Mouse (Mus musculus): ENCODE results near the gene Dohh. TPM values are rescaled to one million over a fixed set of nuclear protein-coding genes. Genes with fewer than 3 reads are reported as not detected.

Dohh gene
- polyA plus RNA-seq, 1 experiment = 52.9 TPM

DNA sequence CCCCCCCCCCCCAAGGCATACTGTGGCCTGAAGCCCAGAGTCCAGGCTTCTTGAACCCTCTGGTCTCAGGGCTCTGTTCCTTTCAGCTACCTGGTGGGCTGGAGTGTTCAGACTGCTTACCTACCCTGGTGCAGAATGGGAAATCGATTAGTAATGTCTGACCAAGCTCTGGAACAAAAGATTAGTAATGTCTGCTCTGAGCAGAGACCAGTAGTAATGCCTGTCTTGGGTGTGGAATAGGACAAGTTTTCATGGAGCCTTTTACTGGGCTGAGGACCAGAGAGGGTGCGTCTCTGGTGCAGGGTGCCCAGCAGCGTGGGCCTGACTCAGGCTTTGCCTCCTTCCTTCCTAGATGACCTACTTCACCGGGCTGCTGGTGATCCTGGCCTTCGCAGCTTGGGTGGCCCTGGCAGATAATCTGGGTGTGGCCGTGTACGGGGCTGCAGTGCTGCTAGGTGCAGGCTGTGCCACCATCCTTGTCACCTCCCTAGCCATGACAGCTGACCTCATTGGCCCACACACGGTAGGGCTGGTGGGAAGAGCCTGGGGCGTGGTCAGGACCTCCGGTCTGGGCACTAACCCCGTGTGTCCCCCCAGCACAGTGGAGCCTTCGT lies 21.8 kb upstream of the Dohh start:
- no peak overlapping the region for H3K9ac ChIP-seq (ENCODE audit: low read depth, poor library complexity, severe bottlenecking)
- peaks cover 13% of the 10 kb centered on the region for H3K4me1 ChIP-seq (ENCODE audit: control insufficient read depth, insufficient read depth, low read length)
- H3K4me3 ChIP-seq (ENCODE audit: low read depth, low read length) = no peak overlapping the region
- TF ChIP-seq POLR2A (IDR thresholded peaks at IDR 0.05; ENCODE audit: insufficient read depth, low read length) (no peak), CTCF (IDR thresholded peaks at IDR 0.05; ENCODE audit: low read depth, low read length) (no peak), EP300 (IDR thresholded peaks at IDR 0.05; ENCODE audit: insufficient read depth, low read depth, low read length) (no peak)
- H3K9me3 ChIP-seq (replicated peaks; ENCODE audit: control insufficient read depth, insufficient read depth, low read length, poor library complexity, severe bottlenecking) = no peaks in the 10 kb centered on the region
- no peaks in the 10 kb centered on the region for H3K27me3 ChIP-seq (ENCODE audit: control insufficient read depth, insufficient read depth, low read length, poor library complexity, severe bottlenecking)
- H3K27ac ChIP-seq (ENCODE audit: insufficient read depth, low read length) = no peak overlapping the region
- H3K36me3 ChIP-seq (ENCODE audit: control insufficient read depth, insufficient read depth, low read length, poor library complexity, severe bottlenecking) = peaks cover 4% of the 10 kb centered on the region; the same call in 1 of the 2 replicates

DNA sequence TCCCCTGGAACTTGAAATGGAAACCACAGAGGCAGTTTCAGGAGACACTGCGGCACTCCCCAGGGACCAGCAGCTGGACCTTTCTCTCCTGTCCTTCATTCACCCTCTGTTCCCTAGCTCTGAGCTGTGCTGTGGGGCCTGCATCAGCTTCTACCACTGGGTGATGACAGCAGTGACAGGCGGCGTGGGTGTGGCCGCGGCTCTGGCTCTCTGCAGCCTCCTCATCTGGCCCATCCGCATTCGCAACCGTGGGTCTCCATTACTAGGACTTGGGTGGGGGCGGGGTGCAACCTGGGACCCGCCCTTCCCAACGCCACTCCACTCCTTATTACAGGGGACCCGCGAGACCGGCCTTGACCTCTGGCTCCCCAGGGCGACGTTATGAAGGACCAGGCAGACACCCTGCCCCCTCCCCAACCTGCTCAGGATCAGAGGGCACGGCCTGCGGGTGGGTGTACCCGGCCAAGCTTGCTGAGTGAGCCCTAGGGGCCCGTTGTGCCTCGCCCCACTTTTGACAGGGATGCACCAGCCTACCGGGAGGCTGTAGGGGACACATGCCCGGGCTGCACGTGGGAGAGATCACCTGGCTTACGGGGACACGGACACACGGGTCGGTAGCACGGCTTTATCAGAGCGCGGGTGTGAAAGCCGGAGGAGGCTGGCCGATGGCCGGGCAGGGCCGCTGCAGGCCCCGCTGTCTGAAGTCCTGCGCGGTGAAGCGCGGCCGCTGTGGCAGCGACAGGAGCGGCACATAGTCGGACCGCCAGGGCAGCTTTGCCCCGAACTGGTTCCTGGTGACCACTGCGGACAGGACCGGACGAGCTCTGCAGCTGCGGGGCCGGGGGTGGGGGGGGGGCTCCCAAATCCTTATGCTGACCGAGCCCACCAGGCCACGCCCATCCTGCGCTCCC lies 20.5 kb upstream of the Dohh start:
- Histone ChIP-seq H3K4me1 (ENCODE audit: control insufficient read depth, insufficient read depth, low read length) (peaks cover 13% of the 10 kb centered on the region), H3K9ac (ENCODE audit: low read depth, poor library complexity, severe bottlenecking) (no peak overlapping the region), H3K36me3 (ENCODE audit: control insufficient read depth, insufficient read depth, low read length, poor library complexity, severe bottlenecking) (peaks cover 4% of the 10 kb centered on the region), H3K27ac (ENCODE audit: insufficient read depth, low read length) (no peak overlapping the region), H3K27me3 (ENCODE audit: control insufficient read depth, insufficient read depth, low read length, poor library complexity, severe bottlenecking) (no peaks in the 10 kb centered on the region), H3K4me3 (ENCODE audit: low read depth, low read length) (no peak overlapping the region), H3K9me3 (replicated peaks; ENCODE audit: control insufficient read depth, insufficient read depth, low read length, poor library complexity, severe bottlenecking) (no peaks in the 10 kb centered on the region)
- TF ChIP-seq EP300 (IDR thresholded peaks at IDR 0.05; ENCODE audit: insufficient read depth, low read depth, low read length) (no peak), POLR2A (IDR thresholded peaks at IDR 0.05; ENCODE audit: insufficient read depth, low read length) (no peak), CTCF (IDR thresholded peaks at IDR 0.05; ENCODE audit: low read depth, low read length) (no peak)

DNA sequence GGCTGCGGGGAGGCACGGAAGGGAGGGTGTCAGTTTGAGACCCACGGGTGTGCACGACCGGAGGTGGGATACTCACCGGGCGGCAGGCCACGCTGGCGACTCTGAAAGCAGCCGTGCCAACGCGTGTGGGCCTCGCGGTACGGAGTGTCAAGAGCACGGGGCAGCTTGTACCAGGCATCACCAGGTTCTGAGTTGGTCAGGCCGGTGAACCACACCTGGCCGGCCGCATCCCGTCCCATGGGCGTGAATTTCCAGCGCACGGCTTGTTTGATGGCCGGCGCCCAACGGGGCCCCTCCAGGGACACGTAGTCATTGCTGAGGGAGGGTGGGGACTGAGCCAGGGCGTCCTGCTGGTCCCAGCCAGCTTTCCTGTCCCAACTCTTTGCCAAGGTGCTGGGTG lies 19.6 kb upstream of the Dohh start:
- Histone ChIP-seq H3K36me3 (ENCODE audit: control insufficient read depth, insufficient read depth, low read length, poor library complexity, severe bottlenecking) (peaks cover 10% of the 10 kb centered on the region), H3K9ac (ENCODE audit: low read depth, poor library complexity, severe bottlenecking) (no peak overlapping the region), H3K4me1 (ENCODE audit: control insufficient read depth, insufficient read depth, low read length) (peaks cover 13% of the 10 kb centered on the region)

DNA sequence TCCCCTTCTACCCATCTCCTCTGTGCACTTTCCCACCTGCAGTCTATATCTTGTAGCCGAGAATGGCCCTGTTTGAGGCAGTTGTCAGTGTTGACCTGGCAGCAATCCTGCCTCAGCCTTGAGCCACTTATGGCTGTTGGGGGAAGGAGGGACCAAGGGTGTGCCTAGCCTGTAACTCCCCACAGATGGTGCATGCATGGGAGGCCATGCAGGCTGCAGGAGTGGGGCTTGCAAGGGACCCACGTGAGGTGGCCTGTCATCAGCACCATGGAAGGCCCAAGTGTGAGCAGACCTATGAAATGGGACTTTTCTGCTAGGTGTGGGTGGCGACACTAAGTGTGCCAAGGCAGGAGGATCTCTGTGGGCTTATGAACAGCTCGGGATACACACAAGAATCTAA lies 19.2 kb upstream of the Dohh start:
- no peaks in the 10 kb centered on the region for H3K9me3 ChIP-seq (replicated peaks; ENCODE audit: control insufficient read depth, insufficient read depth, low read length, poor library complexity, severe bottlenecking)
- TF ChIP-seq POLR2A (IDR thresholded peaks at IDR 0.05; ENCODE audit: insufficient read depth, low read length) = no peak
- no peak for TF ChIP-seq CTCF (IDR thresholded peaks at IDR 0.05; ENCODE audit: low read depth, low read length)
- no peak for TF ChIP-seq EP300 (IDR thresholded peaks at IDR 0.05; ENCODE audit: insufficient read depth, low read depth, low read length)
- H3K4me3 ChIP-seq (ENCODE audit: low read depth, low read length) = no peak overlapping the region
- H3K27me3 ChIP-seq (ENCODE audit: control insufficient read depth, insufficient read depth, low read length, poor library complexity, severe bottlenecking) = no peaks in the 10 kb centered on the region
- peaks cover 13% of the 10 kb centered on the region for H3K4me1 ChIP-seq (ENCODE audit: control insufficient read depth, insufficient read depth, low read length)
- no peak overlapping the region for H3K27ac ChIP-seq (ENCODE audit: insufficient read depth, low read length)
- peaks cover 14% of the 10 kb centered on the region for H3K36me3 ChIP-seq (ENCODE audit: control insufficient read depth, insufficient read depth, low read length, poor library complexity, severe bottlenecking)
- no peak overlapping the region for H3K9ac ChIP-seq (ENCODE audit: low read depth, poor library complexity, severe bottlenecking)

More for the DNA sequence above, 19.6 kb upstream of the Dohh start:
- no peak overlapping the region for H3K27ac ChIP-seq (ENCODE audit: insufficient read depth, low read length)
- no peaks in the 10 kb centered on the region for H3K9me3 ChIP-seq (replicated peaks; ENCODE audit: control insufficient read depth, insufficient read depth, low read length, poor library complexity, severe bottlenecking)
- no peak for TF ChIP-seq POLR2A (IDR thresholded peaks at IDR 0.05; ENCODE audit: insufficient read depth, low read length)
- TF ChIP-seq EP300 (IDR thresholded peaks at IDR 0.05; ENCODE audit: insufficient read depth, low read depth, low read length) = no peak
- no peak for TF ChIP-seq CTCF (IDR thresholded peaks at IDR 0.05; ENCODE audit: low read depth, low read length)
- H3K4me3 ChIP-seq (ENCODE audit: low read depth, low read length) = no peak overlapping the region
- no peaks in the 10 kb centered on the region for H3K27me3 ChIP-seq (ENCODE audit: control insufficient read depth, insufficient read depth, low read length, poor library complexity, severe bottlenecking)

DNA sequence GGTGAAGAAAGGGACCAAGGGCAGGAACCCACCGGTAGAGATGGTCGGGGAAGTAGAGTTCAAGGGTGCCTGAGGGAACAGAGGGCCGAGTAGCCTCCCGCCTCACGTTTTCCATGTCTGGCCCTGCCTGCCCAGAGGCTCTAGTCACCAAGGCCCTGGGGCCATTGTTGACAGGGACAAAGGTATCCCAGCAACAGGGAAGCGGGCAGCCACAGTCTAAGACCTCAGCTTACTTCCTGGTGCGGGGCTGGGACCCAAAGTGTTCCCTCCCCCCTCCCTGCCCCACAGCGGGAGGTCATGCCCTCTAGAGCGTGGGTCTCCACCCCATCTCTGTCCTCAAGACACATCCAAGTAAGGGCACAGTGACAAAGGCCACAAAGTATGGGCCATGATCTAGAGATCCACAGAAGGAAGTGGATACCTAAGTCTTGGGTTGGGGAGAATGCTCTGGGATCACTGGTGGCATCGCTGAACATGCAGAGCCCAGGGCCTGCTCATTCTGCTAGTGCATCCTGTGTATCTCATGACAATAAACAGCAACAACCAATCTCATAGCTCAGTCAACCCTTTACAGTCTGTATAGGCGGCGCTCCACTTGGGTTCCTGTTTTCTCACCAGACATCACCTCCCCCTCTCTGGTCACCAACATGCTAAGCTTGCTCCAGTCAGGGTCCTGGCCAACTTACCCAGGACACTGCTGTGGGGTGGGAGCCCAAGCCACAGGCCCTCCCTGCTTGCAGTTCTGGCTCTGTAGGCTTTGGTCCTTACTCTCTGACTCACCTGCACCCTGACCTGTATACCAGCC lies 18.4 kb upstream of the Dohh start, which contains the start of gene 4930404N11Rik:
4930404N11Rik (minus strand) TSS at position 145 of the 805 bp plus-strand sequence.
- no peak within 1 kb of the TSS for H3K9ac ChIP-seq (ENCODE audit: low read depth, poor library complexity, severe bottlenecking)
- no peaks in the 10 kb centered on the region for H3K27me3 ChIP-seq (ENCODE audit: control insufficient read depth, insufficient read depth, low read length, poor library complexity, severe bottlenecking)
- peaks cover 9% of the 10 kb centered on the region for H3K4me1 ChIP-seq (ENCODE audit: control insufficient read depth, insufficient read depth, low read length)
- no peaks in the 10 kb centered on the region for H3K9me3 ChIP-seq (replicated peaks; ENCODE audit: control insufficient read depth, insufficient read depth, low read length, poor library complexity, severe bottlenecking)
- peaks cover 18% of the 10 kb centered on the region for H3K36me3 ChIP-seq (ENCODE audit: control insufficient read depth, insufficient read depth, low read length, poor library complexity, severe bottlenecking)
- no peak within 1 kb of the TSS for H3K27ac ChIP-seq (ENCODE audit: insufficient read depth, low read length)
- H3K4me3 ChIP-seq (ENCODE audit: low read depth, low read length) = no peak within 1 kb of the TSS
- TF ChIP-seq POLR2A (IDR thresholded peaks at IDR 0.05; ENCODE audit: insufficient read depth, low read length) (no peak), EP300 (IDR thresholded peaks at IDR 0.05; ENCODE audit: insufficient read depth, low read depth, low read length) (no peak), CTCF (IDR thresholded peaks at IDR 0.05; ENCODE audit: low read depth, low read length) (no peak)
